Mouse (Mus musculus) E14TG2a.4 (cell line): ENCODE measurements around the gene Stc2.

Experiments used
- CTCF ChIP-seq: conservative IDR thresholded peaks from 2 replicates; pipeline ENCODE4 v1.5.1; 2014; ENCODE audit warnings: low read length
- NANOG ChIP-seq: IDR thresholded peaks from 2 replicates; pipeline ENCODE4 v1.6.1; 2014; ENCODE audit warnings: borderline replicate concordance, low read length, mixed read lengths

DNA sequence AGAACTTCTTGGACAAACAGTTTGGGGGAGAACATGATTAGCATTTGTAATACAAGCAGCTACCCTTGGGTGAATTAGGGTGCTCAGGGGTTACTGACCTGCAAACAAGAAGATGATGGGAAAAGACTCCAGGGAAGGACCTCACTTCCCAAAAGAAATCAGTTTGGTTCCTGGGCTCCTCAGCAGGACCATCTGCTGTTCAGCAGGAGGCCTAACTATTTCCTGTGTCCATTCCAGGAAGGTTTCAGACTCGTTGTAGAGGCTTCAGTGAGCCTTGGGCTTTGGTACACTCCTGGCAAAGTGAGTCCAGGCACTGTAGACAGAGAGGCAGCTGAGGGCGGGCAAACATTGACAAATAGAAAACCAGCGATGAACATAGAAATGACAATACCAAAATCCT, 42.5 kb upstream of the Stc2 start:
- no peak for TF ChIP-seq CTCF
- no peak for TF ChIP-seq NANOG
